Mouse (Mus musculus): ENCODE data around the gene Prkcsh. TPM values are rescaled to one million over a fixed set of nuclear protein-coding genes. Genes with fewer than 3 reads are reported as not detected.

The Prkcsh gene
- total and polyA plus RNA-seq, 3 experiments, result 183 to 577 (median 356) TPM

DNA sequence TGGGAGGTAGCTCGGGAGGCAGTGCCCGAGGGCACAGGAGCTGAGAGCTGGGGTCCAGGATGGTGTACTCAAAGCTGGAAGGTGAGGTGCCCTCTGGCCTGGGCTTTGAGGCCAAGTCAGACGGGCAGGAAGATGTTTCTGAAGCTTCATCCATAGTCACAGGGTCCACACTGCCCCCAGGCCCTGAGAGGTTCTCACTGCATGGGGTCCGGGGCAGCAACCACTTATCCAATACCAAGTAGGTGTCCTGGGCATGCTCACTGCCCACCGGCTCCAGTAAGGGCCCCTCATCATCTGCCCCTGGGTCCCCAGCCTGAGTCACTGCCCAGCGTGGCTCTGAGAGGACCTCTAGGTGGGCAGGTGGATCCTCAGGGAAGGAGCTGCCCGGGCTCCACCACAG is 43.4 kb upstream of the Prkcsh start:
- Histone ChIP-seq H3K36me3 (ENCODE audit: control insufficient read depth in 1 of 2, insufficient read depth in 2 of 2, low read length in 2 of 2) (peaks cover 14 to 37% of the 10 kb centered on the region in 2 experiments), H3K4me3 (ENCODE audit: control insufficient read depth in 1 of 2, insufficient read depth in 1 of 2, low read depth in 2 of 2, low read length in 2 of 2) (no peak overlapping the region), H3K27ac (ENCODE audit: control insufficient read depth, low read depth, low read length) (no peak overlapping the region), H3K4me1 (ENCODE audit: control insufficient read depth in 1 of 2, insufficient read depth in 2 of 2, low read length in 2 of 2) (peaks cover 19 to 46% of the 10 kb centered on the region in 2 experiments), H3K9ac (ENCODE audit: control insufficient read depth, low read depth, low read length, poor library complexity, severe bottlenecking) (no peak overlapping the region), H3K9me3 (replicated peaks; ENCODE audit: insufficient read depth, low read length) (no peaks in the 10 kb centered on the region), H3K27me3 (ENCODE audit: control insufficient read depth in 1 of 2, insufficient read depth in 2 of 2, low read length in 2 of 2) (no peaks in the 10 kb centered on the region), H3K79me2 (ENCODE audit: control insufficient read depth, insufficient read depth, low read length, poor library complexity) (peaks cover 42% of the 10 kb centered on the region)
- TF ChIP-seq POLR2AphosphoS2 (IDR thresholded peaks at IDR 0.05; ENCODE audit: low read length), result no peak
- no peak for TF ChIP-seq SIN3A (IDR thresholded peaks at IDR 0.05; ENCODE audit: low read length)
- TF ChIP-seq TAL1 (IDR thresholded peaks at IDR 0.05; ENCODE audit: low read length), result no peak
- TF ChIP-seq BHLHE40 (IDR thresholded peaks at IDR 0.05; ENCODE audit: borderline replicate concordance, low read depth, low read length), result no peak
- TF ChIP-seq RCOR1 (IDR thresholded peaks at IDR 0.05; ENCODE audit: low read depth, low read length), result no peak
- no peak for TF ChIP-seq MAFK (IDR thresholded peaks at IDR 0.05; ENCODE audit: borderline replicate concordance, low read depth, low read length)
- no peak for TF ChIP-seq NELFE (IDR thresholded peaks at IDR 0.05; ENCODE audit: low read depth, low read length)
- no peak for TF ChIP-seq UBTF (IDR thresholded peaks at IDR 0.05; ENCODE audit: borderline replicate concordance, insufficient read depth, low read depth, low read length)
- no peak for TF ChIP-seq POLR2A (IDR thresholded peaks at IDR 0.05; ENCODE audit: control insufficient read depth in 1 of 2, insufficient read depth in 1 of 2, low read depth in 1 of 2, low read length in 2 of 2, poor library complexity in 1 of 2)
- no peak for TF ChIP-seq MYB (IDR thresholded peaks at IDR 0.05; ENCODE audit: low read depth, low read length)
- no peak for TF ChIP-seq ZC3H11A (IDR thresholded peaks at IDR 0.05; ENCODE audit: low read depth, low read length)
- TF ChIP-seq CTCF (IDR thresholded peaks at IDR 0.05 in 2 of 3, conservative IDR thresholded peaks at IDR 0.05 in 1 of 3; ENCODE audit: control insufficient read depth in 1 of 3, insufficient read depth in 1 of 3, low read depth in 2 of 3, low read length in 3 of 3, poor library complexity in 1 of 3, severe bottlenecking in 1 of 3), result no peak
- no peak for TF ChIP-seq ZMIZ1 (IDR thresholded peaks at IDR 0.05; ENCODE audit: low read depth, low read length)
- TF ChIP-seq MAZ (IDR thresholded peaks at IDR 0.05; ENCODE audit: low read depth, low read length), result no peak
- TF ChIP-seq RAD21 (IDR thresholded peaks at IDR 0.05; ENCODE audit: low read depth, low read length), result no peak
- no peak for TF ChIP-seq CHD1 (IDR thresholded peaks at IDR 0.05; ENCODE audit: low read depth, low read length)
- TF ChIP-seq E2F4 (IDR thresholded peaks at IDR 0.05; ENCODE audit: borderline replicate concordance, low read depth, low read length), result no peak
- no peak for TF ChIP-seq TBP (IDR thresholded peaks at IDR 0.05; ENCODE audit: low read depth, low read length)
- no peak for TF ChIP-seq KAT2A (conservative IDR thresholded peaks at IDR 0.05; ENCODE audit: low read depth, low read length)
- DNase-seq (ENCODE audit: low read depth, low spot score), result no peak

GRCm38 (mm10) chr9:21960135-21960534 is 42.5 kb upstream of the Prkcsh start:
- Histone ChIP-seq H3K9ac (ENCODE audit: control insufficient read depth, low read depth, low read length, poor library complexity, severe bottlenecking) (peak overlapping the region; percentile 77), H3K4me1 (ENCODE audit: control insufficient read depth in 1 of 2, insufficient read depth in 2 of 2, low read length in 2 of 2) (peaks cover 15 to 40% of the 10 kb centered on the region in 2 experiments), H3K79me2 (ENCODE audit: control insufficient read depth, insufficient read depth, low read length, poor library complexity) (peaks cover 42% of the 10 kb centered on the region), H3K4me3 (ENCODE audit: control insufficient read depth in 1 of 2, insufficient read depth in 1 of 2, low read depth in 2 of 2, low read length in 2 of 2) (no peak overlapping the region; a peak in 1 of 4 replicates), H3K9me3 (replicated peaks; ENCODE audit: insufficient read depth, low read length) (no peaks in the 10 kb centered on the region), H3K27me3 (ENCODE audit: control insufficient read depth in 1 of 2, insufficient read depth in 2 of 2, low read length in 2 of 2) (no peaks in the 10 kb centered on the region), H3K27ac (ENCODE audit: control insufficient read depth, low read depth, low read length) (peak overlapping the region; percentile 91; the same call in 1 of the 2 replicates), H3K36me3 (ENCODE audit: control insufficient read depth in 1 of 2, insufficient read depth in 2 of 2, low read length in 2 of 2) (peaks cover 14 to 32% of the 10 kb centered on the region in 2 experiments)
- DNase-seq (ENCODE audit: low read depth, low spot score), result no peak
- TF ChIP-seq UBTF (IDR thresholded peaks at IDR 0.05; ENCODE audit: borderline replicate concordance, insufficient read depth, low read depth, low read length) (no peak), ZMIZ1 (IDR thresholded peaks at IDR 0.05; ENCODE audit: low read depth, low read length) (no peak), MAX (IDR thresholded peaks at IDR 0.05; ENCODE audit: low read length) (no peak)

Measured in MEL (cell line).